Mouse (Mus musculus): ENCODE results near the gene Olig2. TPM values are rescaled to one million over a fixed set of nuclear protein-coding genes. Genes with fewer than 3 reads are reported as not detected.
A peak's percentile ranks its signal among the peaks of the same experiment; 100 is the strongest.

The Olig2 gene
- polyA plus RNA-seq, 1 experiment from 2014 or later, result 0.76 TPM

GRCm38 (mm10) chr16:91258956-91259355 lies 33.7 kb downstream of the Olig2 start:
- H3K4me2 ChIP-seq (replicated peaks; ENCODE audit: low read depth, low read length), result no peak overlapping the region
- WGBS, result 65% methylated on average over 3 of the region's 3 CpGs
- H3K4me3 ChIP-seq (ENCODE audit: low read depth, low read length), result no peak overlapping the region
- no peaks in the 10 kb centered on the region for H3K4me1 ChIP-seq (replicated peaks; ENCODE audit: control insufficient read depth, insufficient read depth, low read length)
- no peak overlapping the region for H3K9ac ChIP-seq (ENCODE audit: low read depth, low read length)
- ATAC-seq (ENCODE audit: low FRiP score) (no peak), DNase-seq (ENCODE audit: low spot score) (no peak)
- H3K27ac ChIP-seq (ENCODE audit: low read depth, low read length), result no peak overlapping the region
- H3K9me3 ChIP-seq (ENCODE audit: control insufficient read depth, low read length), result no peaks in the 10 kb centered on the region
- no peaks in the 10 kb centered on the region for H3K36me3 ChIP-seq (ENCODE audit: control insufficient read depth, insufficient read depth, low read length)
- H3K27me3 ChIP-seq (ENCODE audit: control insufficient read depth, insufficient read depth, low read length), result peaks cover 66% of the 10 kb centered on the region

DNA sequence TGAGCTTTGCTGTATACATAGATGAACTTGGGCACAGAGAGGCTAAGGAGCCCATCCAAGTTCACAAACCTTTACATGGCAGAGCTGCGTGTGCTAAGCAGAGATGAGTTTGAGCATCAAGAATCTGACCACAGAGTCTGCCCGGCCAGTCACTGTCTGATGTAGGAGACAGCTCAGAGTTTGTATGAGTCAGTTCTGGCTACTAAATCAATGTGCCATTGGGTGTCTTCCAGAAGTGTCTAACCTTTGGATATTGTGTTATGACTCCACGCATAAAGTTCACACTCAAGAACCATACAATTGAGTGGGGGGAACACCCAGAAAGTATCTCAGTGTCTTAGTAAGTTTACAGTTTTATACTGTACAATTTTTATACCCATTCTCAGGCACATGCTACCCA lies 35.6 kb downstream of the Olig2 start:
- no peak overlapping the region for H3K9ac ChIP-seq (ENCODE audit: low read depth, low read length)
- no peak overlapping the region for H3K4me2 ChIP-seq (replicated peaks; ENCODE audit: low read depth, low read length)
- H3K4me1 ChIP-seq (replicated peaks; ENCODE audit: control insufficient read depth, insufficient read depth, low read length), result no peaks in the 10 kb centered on the region
- peaks cover 71% of the 10 kb centered on the region for H3K27me3 ChIP-seq (ENCODE audit: control insufficient read depth, insufficient read depth, low read length)
- H3K36me3 ChIP-seq (ENCODE audit: control insufficient read depth, insufficient read depth, low read length), result no peaks in the 10 kb centered on the region
- no peak overlapping the region for H3K4me3 ChIP-seq (ENCODE audit: low read depth, low read length)
- ATAC-seq (ENCODE audit: low FRiP score), result no peak
- no peak overlapping the region for H3K27ac ChIP-seq (ENCODE audit: low read depth, low read length)
- 91% methylated on average over 3 of the region's 3 CpGs for whole genome bisulfite sequencing
- DNase-seq (ENCODE audit: low spot score), result no peak
- no peaks in the 10 kb centered on the region for H3K9me3 ChIP-seq (ENCODE audit: control insufficient read depth, low read length)

- Histone ChIP-seq H3K27ac (ENCODE audit: low read depth, low read length) (no peak overlapping the region), H3K27me3 (ENCODE audit: control insufficient read depth, insufficient read depth, low read length) (peaks cover 71% of the 10 kb centered on the region), H3K4me3 (ENCODE audit: low read depth, low read length) (no peak overlapping the region), H3K9me3 (ENCODE audit: control insufficient read depth, low read length) (no peaks in the 10 kb centered on the region), H3K36me3 (ENCODE audit: control insufficient read depth, insufficient read depth, low read length) (no peaks in the 10 kb centered on the region), H3K4me2 (replicated peaks; ENCODE audit: low read depth, low read length) (no peak overlapping the region), H3K9ac (ENCODE audit: low read depth, low read length) (no peak overlapping the region), H3K4me1 (replicated peaks; ENCODE audit: control insufficient read depth, insufficient read depth, low read length) (no peaks in the 10 kb centered on the region)
- ATAC-seq (ENCODE audit: low FRiP score) (no peak), DNase-seq (ENCODE audit: low spot score) (no peak)
- 31% methylated on average over 12 of the region's 12 CpGs for WGBS
Observed at GRCm38 (mm10) chr16:91262467-91263220, 37.4 kb downstream of the Olig2 start.

- H3K4me2 ChIP-seq (replicated peaks; ENCODE audit: low read depth, low read length), result no peak overlapping the region
- ATAC-seq (ENCODE audit: low FRiP score) (no peak), DNase-seq (ENCODE audit: low spot score) (no peak)
- H3K36me3 ChIP-seq (ENCODE audit: control insufficient read depth, insufficient read depth, low read length), result no peaks in the 10 kb centered on the region
- no peak overlapping the region for H3K27ac ChIP-seq (ENCODE audit: low read depth, low read length)
- no peaks in the 10 kb centered on the region for H3K9me3 ChIP-seq (ENCODE audit: control insufficient read depth, low read length)
- 83% methylated on average over 6 of the region's 6 CpGs for WGBS
- peaks cover 4% of the 10 kb centered on the region; the same call in 1 of the 2 replicates for H3K4me1 ChIP-seq (replicated peaks; ENCODE audit: control insufficient read depth, insufficient read depth, low read length)
- no peak overlapping the region for H3K9ac ChIP-seq (ENCODE audit: low read depth, low read length)
- no peak overlapping the region for H3K4me3 ChIP-seq (ENCODE audit: low read depth, low read length)
- H3K27me3 ChIP-seq (ENCODE audit: control insufficient read depth, insufficient read depth, low read length), result peaks cover 84% of the 10 kb centered on the region
Observed at GRCm38 (mm10) chr16:91265972-91266371, 40.7 kb downstream of the Olig2 start.

- ATAC-seq (ENCODE audit: low FRiP score) (no peak), DNase-seq (ENCODE audit: low spot score) (no peak)
- WGBS, result 9% methylated on average over 13 of the region's 13 CpGs
Observed at GRCm38 (mm10) chr16:91268724-91269452, 43.6 kb downstream of the Olig2 start.

GRCm38 (mm10) chr16:91269468-91270211 lies 44.4 kb downstream of the Olig2 start, which contains the start of gene Olig1:
Gene Olig1, plus strand, starts transcription at chr16:91269772.
- Histone ChIP-seq H3K36me3 (ENCODE audit: control insufficient read depth, insufficient read depth, low read length) (no peaks in the 10 kb centered on the region), H3K27me3 (ENCODE audit: control insufficient read depth, insufficient read depth, low read length) (peaks cover 92% of the 10 kb centered on the region), H3K4me2 (replicated peaks; ENCODE audit: low read depth, low read length) (peak within 1 kb of the TSS; percentile 52), H3K27ac (ENCODE audit: low read depth, low read length) (no peak within 1 kb of the TSS), H3K9me3 (ENCODE audit: control insufficient read depth, low read length) (no peaks in the 10 kb centered on the region), H3K9ac (ENCODE audit: low read depth, low read length) (no peak within 1 kb of the TSS), H3K4me3 (ENCODE audit: low read depth, low read length) (peak within 1 kb of the TSS; percentile 33), H3K4me1 (replicated peaks; ENCODE audit: control insufficient read depth, insufficient read depth, low read length) (peaks cover 4% of the 10 kb centered on the region; the same call in 1 of the 2 replicates)
- under 1% methylated on average over 59 of the region's 64 CpGs for WGBS
- peak; percentile 62 for DNase-seq (ENCODE audit: low spot score)
- ATAC-seq (ENCODE audit: low FRiP score), result peak; percentile 86

More at GRCm38 (mm10) chr16:91268724-91269452, 43.6 kb downstream of the Olig2 start:
- no peak overlapping the region for H3K27ac ChIP-seq (ENCODE audit: low read depth, low read length)
- peaks cover 88% of the 10 kb centered on the region for H3K27me3 ChIP-seq (ENCODE audit: control insufficient read depth, insufficient read depth, low read length)
- H3K4me1 ChIP-seq (replicated peaks; ENCODE audit: control insufficient read depth, insufficient read depth, low read length), result peaks cover 4% of the 10 kb centered on the region; the same call in 1 of the 2 replicates
- no peak overlapping the region for H3K4me2 ChIP-seq (replicated peaks; ENCODE audit: low read depth, low read length)
- H3K4me3 ChIP-seq (ENCODE audit: low read depth, low read length), result no peak overlapping the region
- no peaks in the 10 kb centered on the region for H3K36me3 ChIP-seq (ENCODE audit: control insufficient read depth, insufficient read depth, low read length)
- H3K9ac ChIP-seq (ENCODE audit: low read depth, low read length), result no peak overlapping the region
- no peaks in the 10 kb centered on the region for H3K9me3 ChIP-seq (ENCODE audit: control insufficient read depth, low read length)

DNA sequence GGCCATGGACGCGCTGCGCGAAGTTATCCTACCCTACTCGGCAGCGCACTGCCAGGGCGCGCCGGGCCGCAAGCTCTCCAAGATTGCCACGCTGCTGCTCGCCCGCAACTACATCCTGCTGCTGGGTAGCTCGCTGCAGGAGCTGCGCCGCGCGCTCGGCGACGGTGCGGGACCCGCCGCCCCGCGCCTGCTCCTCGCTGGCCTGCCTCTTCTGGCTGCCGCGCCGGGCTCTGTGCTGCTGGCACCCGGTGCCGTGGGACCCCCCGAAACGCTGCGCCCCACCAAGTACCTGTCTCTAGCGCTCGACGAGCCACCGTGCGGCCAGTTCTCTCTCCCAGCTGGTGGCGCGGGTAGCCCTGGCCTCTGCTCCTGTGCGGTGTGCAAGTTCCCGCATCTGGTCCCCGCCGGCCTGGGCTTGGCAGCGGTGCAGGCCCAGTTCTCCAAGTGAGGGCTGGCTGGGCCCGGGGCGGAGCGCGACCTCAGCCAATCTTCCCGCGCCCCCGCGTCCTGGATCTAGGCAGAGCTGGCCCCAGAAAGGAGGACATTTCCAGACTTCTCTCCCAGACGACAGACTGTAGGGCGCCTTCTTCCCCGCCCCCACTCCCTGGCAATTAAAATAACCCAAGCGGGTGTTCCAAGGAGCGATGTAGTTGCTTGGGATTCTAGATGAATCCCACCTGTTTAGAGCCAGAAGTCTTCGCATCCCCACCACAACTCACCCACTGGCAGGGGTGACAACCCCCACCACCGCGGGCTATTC lies 45.1 kb downstream of the Olig2 start:
- Histone ChIP-seq H3K27ac (ENCODE audit: low read depth, low read length) (no peak overlapping the region), H3K4me1 (replicated peaks; ENCODE audit: control insufficient read depth, insufficient read depth, low read length) (peaks cover 4% of the 10 kb centered on the region; the same call in 1 of the 2 replicates), H3K27me3 (ENCODE audit: control insufficient read depth, insufficient read depth, low read length) (peaks cover 95% of the 10 kb centered on the region), H3K36me3 (ENCODE audit: control insufficient read depth, insufficient read depth, low read length) (no peaks in the 10 kb centered on the region), H3K4me2 (replicated peaks; ENCODE audit: low read depth, low read length) (peak overlapping the region; percentile 52), H3K9me3 (ENCODE audit: control insufficient read depth, low read length) (no peaks in the 10 kb centered on the region), H3K4me3 (ENCODE audit: low read depth, low read length) (peak overlapping the region; percentile 33), H3K9ac (ENCODE audit: low read depth, low read length) (no peak overlapping the region)
- ATAC-seq (ENCODE audit: low FRiP score), result no peak; the same call in 1 of the 2 replicates
- peak; percentile 58 for DNase-seq (ENCODE audit: low spot score)
- under 1% methylated on average over 36 of the region's 63 CpGs for WGBS

- Histone ChIP-seq H3K36me3 (ENCODE audit: control insufficient read depth, insufficient read depth, low read length) (no peaks in the 10 kb centered on the region), H3K4me1 (replicated peaks; ENCODE audit: control insufficient read depth, insufficient read depth, low read length) (peaks cover 4% of the 10 kb centered on the region; the same call in 1 of the 2 replicates), H3K4me2 (replicated peaks; ENCODE audit: low read depth, low read length) (no peak overlapping the region), H3K27me3 (ENCODE audit: control insufficient read depth, insufficient read depth, low read length) (peaks cover 94% of the 10 kb centered on the region), H3K9ac (ENCODE audit: low read depth, low read length) (no peak overlapping the region), H3K9me3 (ENCODE audit: control insufficient read depth, low read length) (no peaks in the 10 kb centered on the region), H3K27ac (ENCODE audit: low read depth, low read length) (no peak overlapping the region), H3K4me3 (ENCODE audit: low read depth, low read length) (no peak overlapping the region)
- no peak for ATAC-seq (ENCODE audit: low FRiP score)
- peak; percentile 47 for DNase-seq (ENCODE audit: low spot score)
- under 1% methylated on average over 29 of the region's 29 CpGs for WGBS
Observed at GRCm38 (mm10) chr16:91270982-91271549, 45.8 kb downstream of the Olig2 start.

All from hindbrain, embryonic 11.5 days (tissue).